Mouse (Mus musculus): ENCODE results near the gene Crim1.

DNA sequence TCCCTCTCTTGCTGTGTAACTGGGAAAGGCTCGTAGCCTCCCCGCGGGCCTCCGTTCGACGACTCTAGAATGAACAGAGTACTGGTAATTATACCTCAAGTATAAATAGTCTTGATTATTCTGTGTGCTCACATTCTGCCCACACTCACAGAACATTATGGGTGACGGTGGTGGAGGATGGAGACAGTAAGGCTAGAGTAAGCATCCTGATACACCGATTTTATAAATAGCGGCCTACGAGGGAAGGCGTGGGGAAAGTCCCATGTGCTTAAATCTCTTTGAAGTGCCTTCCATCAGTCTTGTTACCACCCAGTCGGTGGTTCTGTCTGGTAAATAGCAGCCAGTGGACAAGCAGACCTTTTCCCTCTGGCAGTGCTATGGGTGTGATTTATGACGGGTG lies 104.0 kb downstream of the Crim1 start:
- TF ChIP-seq CTCF (conservative IDR thresholded peaks at IDR 0.05; ENCODE audit: insufficient read depth, insufficient read length, low read depth, low read length), result no peak
- TF ChIP-seq POLR2A (IDR thresholded peaks at IDR 0.05; ENCODE audit: low read depth, low read length), result no peak
